Mouse (Mus musculus): ENCODE measurements around the gene Robo1. TPM values are rescaled to one million over a fixed set of nuclear protein-coding genes. Genes with fewer than 3 reads are reported as not detected.

The Robo1 gene
- polyA plus RNA-seq, 1 experiment from 2014 or later: 59.8 TPM

GRCm38 (mm10) chr16:73015976-73016375 lies 707.9 kb downstream of the Robo1 start:
- no peak for ATAC-seq (ENCODE audit: low FRiP score)
- Histone ChIP-seq H3K4me3 (replicated peaks) (no peak overlapping the region), H3K27me3 (no peaks in the 10 kb centered on the region), H3K4me2 (no peak overlapping the region), H3K9ac (no peak overlapping the region), H3K27ac (no peak overlapping the region), H3K36me3 (replicated peaks) (0 out of 2 replicates have a peak, but pooled peaks cover 3% of the 10 kb centered on the region), H3K9me3 (no peaks in the 10 kb centered on the region), H3K4me1 (no peaks in the 10 kb centered on the region)
- 87% methylated on average over 4 of the region's 4 CpGs for WGBS

GRCm38 (mm10) chr16:73016801-73017200 lies 708.7 kb downstream of the Robo1 start:
- H3K9me3 ChIP-seq: no peaks in the 10 kb centered on the region
- 82% methylated on average over 7 of the region's 7 CpGs for WGBS
- no peak for ATAC-seq (ENCODE audit: low FRiP score)
- no peaks in the 10 kb centered on the region for H3K4me1 ChIP-seq
- H3K4me2 ChIP-seq: no peak overlapping the region
- no peak overlapping the region for H3K4me3 ChIP-seq (replicated peaks)
- H3K27ac ChIP-seq: no peak overlapping the region
- H3K27me3 ChIP-seq: no peaks in the 10 kb centered on the region
- H3K9ac ChIP-seq: no peak overlapping the region
- H3K36me3 ChIP-seq (replicated peaks): 0 out of 2 replicates have a peak, but pooled peaks cover 3% of the 10 kb centered on the region

GRCm38 (mm10) chr16:73024326-73024725 lies 716.2 kb downstream of the Robo1 start:
- no peak overlapping the region for H3K27ac ChIP-seq
- WGBS: 92% methylated on average over 13 of the region's 13 CpGs
- no peak for ATAC-seq (ENCODE audit: low FRiP score)
- no peak overlapping the region for H3K4me3 ChIP-seq (replicated peaks)
- no peaks in the 10 kb centered on the region for H3K4me1 ChIP-seq
- H3K9me3 ChIP-seq: no peaks in the 10 kb centered on the region
- no peaks in the 10 kb centered on the region for H3K27me3 ChIP-seq
- no peak overlapping the region for H3K4me2 ChIP-seq
- no peak overlapping the region for H3K9ac ChIP-seq
- H3K36me3 ChIP-seq (replicated peaks): 0 out of 2 replicates have a peak, but pooled peaks cover 8% of the 10 kb centered on the region

- Histone ChIP-seq H3K9ac (no peak overlapping the region), H3K27ac (no peak overlapping the region), H3K9me3 (no peaks in the 10 kb centered on the region), H3K36me3 (replicated peaks) (0 out of 2 replicates have a peak, but pooled peaks cover 8% of the 10 kb centered on the region), H3K4me2 (no peak overlapping the region), H3K27me3 (no peaks in the 10 kb centered on the region), H3K4me3 (replicated peaks) (no peak overlapping the region), H3K4me1 (no peaks in the 10 kb centered on the region)
- WGBS: 85% methylated on average over 14 of the region's 14 CpGs
- no peak for ATAC-seq (ENCODE audit: low FRiP score)
These were observed 719.6 kb downstream of the Robo1 start for GRCm38 (mm10) chr16:73027692-73028091.

GRCm38 (mm10) chr16:73030999-73031398 lies 722.9 kb downstream of the Robo1 start:
- H3K27me3 ChIP-seq: no peaks in the 10 kb centered on the region
- ATAC-seq (ENCODE audit: low FRiP score): no peak
- H3K4me2 ChIP-seq: no peak overlapping the region
- 77% methylated on average over 4 of the region's 4 CpGs for WGBS
- H3K36me3 ChIP-seq (replicated peaks): no peaks in the 10 kb centered on the region
- no peaks in the 10 kb centered on the region for H3K9me3 ChIP-seq
- H3K4me1 ChIP-seq: no peaks in the 10 kb centered on the region
- no peak overlapping the region for H3K9ac ChIP-seq
- no peak overlapping the region for H3K27ac ChIP-seq
- H3K4me3 ChIP-seq (replicated peaks): no peak overlapping the region

- Histone ChIP-seq H3K36me3 (replicated peaks) (peaks cover 5% of the 10 kb centered on the region), H3K27ac (no peak overlapping the region), H3K4me1 (no peaks in the 10 kb centered on the region), H3K9ac (no peak overlapping the region), H3K4me3 (replicated peaks) (no peak overlapping the region), H3K27me3 (no peaks in the 10 kb centered on the region), H3K9me3 (no peaks in the 10 kb centered on the region), H3K4me2 (no peak overlapping the region)
- 84% methylated on average over 20 of the region's 20 CpGs for WGBS
- no peak for ATAC-seq (ENCODE audit: low FRiP score)
These were observed 727.3 kb downstream of the Robo1 start for GRCm38 (mm10) chr16:73035210-73035985.

GRCm38 (mm10) chr16:73038552-73038951 lies 730.4 kb downstream of the Robo1 start:
- WGBS: 74% methylated on average over 7 of the region's 7 CpGs
- Histone ChIP-seq H3K27ac (no peak overlapping the region), H3K4me1 (no peaks in the 10 kb centered on the region), H3K9ac (no peak overlapping the region), H3K9me3 (no peaks in the 10 kb centered on the region), H3K27me3 (no peaks in the 10 kb centered on the region), H3K36me3 (replicated peaks) (peaks cover 23% of the 10 kb centered on the region), H3K4me3 (replicated peaks) (no peak overlapping the region), H3K4me2 (no peak overlapping the region)
- no peak for ATAC-seq (ENCODE audit: low FRiP score)

- no peak overlapping the region for H3K9ac ChIP-seq
- no peaks in the 10 kb centered on the region for H3K36me3 ChIP-seq (replicated peaks)
- H3K27me3 ChIP-seq: no peaks in the 10 kb centered on the region
- no peaks in the 10 kb centered on the region for H3K4me1 ChIP-seq
- no peak overlapping the region for H3K27ac ChIP-seq
- no peak overlapping the region for H3K4me3 ChIP-seq (replicated peaks)
- no peak for ATAC-seq (ENCODE audit: low FRiP score)
- WGBS: 82% methylated on average over 3 of the region's 3 CpGs
- H3K9me3 ChIP-seq: no peaks in the 10 kb centered on the region
- H3K4me2 ChIP-seq: no peak overlapping the region
These were observed 754.4 kb downstream of the Robo1 start for GRCm38 (mm10) chr16:73062461-73062860.

GRCm38 (mm10) chr16:73067782-73068181 lies 759.7 kb downstream of the Robo1 start:
- no peak for ATAC-seq (ENCODE audit: low FRiP score)

GRCm38 (mm10) chr16:73072047-73072446 lies 763.9 kb downstream of the Robo1 start:
- Histone ChIP-seq H3K27me3 (no peaks in the 10 kb centered on the region), H3K36me3 (replicated peaks) (no peaks in the 10 kb centered on the region), H3K4me1 (no peaks in the 10 kb centered on the region), H3K9me3 (no peaks in the 10 kb centered on the region), H3K4me2 (no peak overlapping the region), H3K9ac (no peak overlapping the region), H3K4me3 (replicated peaks) (no peak overlapping the region), H3K27ac (no peak overlapping the region)
- WGBS: 93% methylated on average over 3 of the region's 3 CpGs
- ATAC-seq (ENCODE audit: low FRiP score): no peak

More at GRCm38 (mm10) chr16:73067782-73068181, 759.7 kb downstream of the Robo1 start:
- Histone ChIP-seq H3K27ac (no peak overlapping the region), H3K4me3 (replicated peaks) (no peak overlapping the region), H3K4me1 (no peaks in the 10 kb centered on the region), H3K9me3 (no peaks in the 10 kb centered on the region), H3K4me2 (no peak overlapping the region), H3K36me3 (replicated peaks) (no peaks in the 10 kb centered on the region), H3K9ac (no peak overlapping the region), H3K27me3 (no peaks in the 10 kb centered on the region)
- WGBS: 86% methylated on average over 7 of the region's 7 CpGs

GRCm38 (mm10) chr16:73072883-73073282 lies 764.8 kb downstream of the Robo1 start:
- Histone ChIP-seq H3K9me3 (no peaks in the 10 kb centered on the region), H3K4me1 (no peaks in the 10 kb centered on the region), H3K4me3 (replicated peaks) (no peak overlapping the region), H3K36me3 (replicated peaks) (no peaks in the 10 kb centered on the region), H3K27me3 (no peaks in the 10 kb centered on the region), H3K4me2 (no peak overlapping the region), H3K9ac (no peak overlapping the region), H3K27ac (no peak overlapping the region)
- WGBS: 96% methylated on average over 6 of the region's 6 CpGs
- ATAC-seq (ENCODE audit: low FRiP score): no peak

- 67% methylated on average over 4 of the region's 4 CpGs for WGBS
- Histone ChIP-seq H3K36me3 (replicated peaks) (no peaks in the 10 kb centered on the region), H3K9me3 (no peaks in the 10 kb centered on the region), H3K4me1 (peaks cover 3% of the 10 kb centered on the region; the same call in 1 of the 2 replicates), H3K4me3 (replicated peaks) (no peak overlapping the region), H3K27ac (no peak overlapping the region), H3K9ac (no peak overlapping the region), H3K27me3 (no peaks in the 10 kb centered on the region), H3K4me2 (no peak overlapping the region)
- ATAC-seq (ENCODE audit: low FRiP score): no peak
These were observed 774.3 kb downstream of the Robo1 start for GRCm38 (mm10) chr16:73082420-73082819.

GRCm38 (mm10) chr16:73083077-73083476 lies 775.0 kb downstream of the Robo1 start:
- no peak overlapping the region for H3K4me2 ChIP-seq
- no peak overlapping the region for H3K4me3 ChIP-seq (replicated peaks)
- no peak overlapping the region for H3K9ac ChIP-seq
- WGBS: 91% methylated on average over 2 of the region's 2 CpGs
- no peaks in the 10 kb centered on the region for H3K9me3 ChIP-seq
- H3K36me3 ChIP-seq (replicated peaks): no peaks in the 10 kb centered on the region
- H3K27me3 ChIP-seq: no peaks in the 10 kb centered on the region
- no peak for ATAC-seq (ENCODE audit: low FRiP score)
- no peak overlapping the region for H3K27ac ChIP-seq
- H3K4me1 ChIP-seq: peaks cover 3% of the 10 kb centered on the region; the same call in 1 of the 2 replicates
